Mouse (Mus musculus): Measurements from ENCODE around the gene Acsl1. TPM values are rescaled to one million over a fixed set of nuclear protein-coding genes. Genes with fewer than 3 reads are reported as not detected.

Gene Acsl1
- polyA plus RNA-seq, 1 experiment, result 12.7 TPM

DNA sequence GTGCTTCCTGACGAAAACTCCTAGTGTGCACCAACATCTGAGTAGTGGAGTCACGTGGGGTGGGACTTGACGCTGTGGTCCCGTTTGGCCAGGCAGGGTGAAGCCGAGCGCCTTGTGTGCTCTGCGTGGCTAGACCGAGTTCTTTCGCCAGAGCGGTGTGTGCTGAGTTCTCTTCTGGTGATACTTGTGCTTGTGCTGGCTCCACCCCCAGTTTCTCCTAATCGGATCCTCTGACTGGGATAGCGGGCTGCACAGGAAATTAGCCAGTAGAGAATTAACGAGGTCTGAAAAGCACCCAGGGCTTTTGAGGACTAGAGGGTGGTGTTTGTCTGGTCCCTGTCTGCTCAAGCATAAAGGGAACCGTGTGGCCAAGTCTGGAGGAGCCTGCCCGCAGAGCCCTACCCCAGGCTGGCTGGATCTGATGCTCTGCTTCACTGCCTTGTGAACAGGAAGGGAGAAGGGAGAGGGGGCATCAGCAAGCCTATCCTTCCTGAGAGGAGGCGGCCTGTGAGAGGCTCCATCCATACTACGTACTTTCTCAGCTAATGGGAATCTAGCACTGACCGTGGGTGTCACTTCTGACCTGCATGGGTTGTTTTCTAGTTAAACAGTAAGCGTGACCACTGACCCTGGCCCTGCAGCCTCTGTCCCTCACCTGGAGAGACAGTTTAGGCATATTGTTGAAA, 28.7 kb downstream of the Acsl1 start:
- TF ChIP-seq POLR2A (IDR thresholded peaks at IDR 0.05; ENCODE audit: low read depth, low read length), result no peak
- no peak for TF ChIP-seq CTCF (IDR thresholded peaks at IDR 0.05; ENCODE audit: borderline replicate concordance, insufficient read depth, low read length)
- no peaks in the 10 kb centered on the region for H3K4me1 ChIP-seq (ENCODE audit: control insufficient read depth, insufficient read depth, low read length)
- no peak overlapping the region for H3K27ac ChIP-seq (ENCODE audit: insufficient read depth, low read length)
- H3K4me3 ChIP-seq (ENCODE audit: insufficient read depth, low read length), result no peak overlapping the region

DNA sequence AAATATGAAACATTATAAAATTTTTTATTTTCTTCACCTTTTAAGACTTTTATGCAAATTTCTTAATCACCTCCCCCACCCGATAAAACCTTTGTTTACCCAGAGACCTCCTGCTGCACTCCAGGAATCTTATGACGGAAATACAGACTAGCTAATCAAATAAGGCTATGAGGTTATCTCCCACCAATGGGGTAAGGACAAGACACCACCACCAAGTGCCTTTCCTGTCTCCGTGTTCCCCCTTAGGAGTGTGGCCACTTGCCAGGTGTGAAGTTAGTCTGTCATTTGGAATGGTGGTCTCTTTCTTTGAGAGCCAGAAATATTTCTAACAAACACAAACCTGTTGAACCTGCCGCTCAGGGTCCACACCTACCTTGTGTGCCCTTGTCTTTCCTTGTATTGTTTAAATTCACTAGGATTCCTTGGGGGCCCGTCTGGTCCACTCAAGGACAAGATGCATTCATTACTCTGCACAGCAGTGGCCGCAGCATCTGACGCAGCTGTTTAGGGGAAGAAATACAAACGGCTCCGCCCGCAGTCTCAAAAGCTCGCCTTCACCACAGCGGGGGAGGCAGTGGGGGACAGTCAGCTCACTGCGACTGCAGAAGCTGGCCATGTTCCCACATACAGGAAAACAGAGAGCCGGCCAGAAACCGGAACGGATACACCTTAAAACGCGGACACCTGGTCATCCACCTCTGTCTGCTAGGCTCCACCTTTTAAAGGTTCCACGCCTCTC, 31.7 kb downstream of the Acsl1 start:
- no peaks in the 10 kb centered on the region for H3K4me1 ChIP-seq (ENCODE audit: control insufficient read depth, insufficient read depth, low read length)
- no peak overlapping the region for H3K4me3 ChIP-seq (ENCODE audit: insufficient read depth, low read length)
- H3K27ac ChIP-seq (ENCODE audit: insufficient read depth, low read length), result no peak overlapping the region
- TF ChIP-seq POLR2A (IDR thresholded peaks at IDR 0.05; ENCODE audit: low read depth, low read length) (no peak), CTCF (IDR thresholded peaks at IDR 0.05; ENCODE audit: borderline replicate concordance, insufficient read depth, low read length) (no peak)

DNA sequence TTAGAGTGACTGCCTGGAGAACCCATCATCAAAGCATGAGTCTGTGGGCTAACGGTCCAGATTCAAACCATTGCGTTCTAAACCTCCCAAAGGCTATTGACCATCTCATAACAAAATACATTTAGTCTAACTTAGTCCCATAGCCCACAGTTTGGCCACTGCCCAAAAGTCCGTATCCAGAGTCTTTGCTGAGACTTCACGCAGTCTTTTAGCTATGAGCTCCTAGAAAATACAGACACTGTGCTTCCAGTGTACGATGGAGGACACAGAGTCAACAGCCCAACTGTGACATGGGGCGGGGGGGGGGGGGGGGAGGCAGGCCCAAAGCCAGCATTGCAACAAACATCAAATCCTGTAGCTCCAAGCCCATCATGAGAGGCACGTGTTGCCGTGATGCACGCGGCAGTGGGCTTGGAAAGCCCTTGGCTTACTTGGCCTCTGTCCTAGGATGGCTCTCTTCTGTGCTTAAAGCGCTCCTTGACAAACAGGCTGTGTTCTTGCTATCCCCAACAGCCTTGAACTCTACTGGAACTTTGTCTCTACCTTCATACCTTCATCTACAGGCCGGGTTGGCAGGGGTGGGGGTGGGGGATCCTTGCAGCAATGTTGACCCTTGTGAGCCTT, 32.3 kb downstream of the Acsl1 start:
- TF ChIP-seq CTCF (IDR thresholded peaks at IDR 0.05; ENCODE audit: borderline replicate concordance, insufficient read depth, low read length), result no peak
- no peak overlapping the region for H3K27ac ChIP-seq (ENCODE audit: insufficient read depth, low read length)
- H3K4me3 ChIP-seq (ENCODE audit: insufficient read depth, low read length), result no peak overlapping the region
- H3K4me1 ChIP-seq (ENCODE audit: control insufficient read depth, insufficient read depth, low read length), result no peaks in the 10 kb centered on the region

DNA sequence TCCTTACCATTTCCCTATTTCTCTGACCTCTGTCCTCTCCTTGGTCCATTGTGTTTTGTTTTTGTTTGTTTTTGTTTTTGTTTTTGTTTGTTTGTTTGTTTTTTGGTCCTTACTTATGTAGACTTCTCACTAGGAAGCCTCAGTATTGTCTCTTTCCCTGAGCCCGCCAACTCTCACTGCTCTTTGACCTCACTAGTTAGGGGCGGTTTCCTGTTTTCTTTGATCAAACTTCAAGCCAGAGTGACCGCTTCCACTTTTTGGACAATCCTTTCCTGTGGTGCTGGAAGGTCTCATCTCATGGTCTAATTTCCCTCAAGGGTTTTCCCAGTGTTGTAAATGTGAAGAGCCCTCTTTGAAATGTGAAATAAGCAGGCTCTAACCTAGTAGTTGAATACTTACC, 33.4 kb downstream of the Acsl1 start:
- no peak for TF ChIP-seq CTCF (IDR thresholded peaks at IDR 0.05; ENCODE audit: borderline replicate concordance, insufficient read depth, low read length)
- TF ChIP-seq POLR2A (IDR thresholded peaks at IDR 0.05; ENCODE audit: low read depth, low read length), result no peak
- H3K4me1 ChIP-seq (ENCODE audit: control insufficient read depth, insufficient read depth, low read length), result no peaks in the 10 kb centered on the region
- no peak overlapping the region for H3K4me3 ChIP-seq (ENCODE audit: insufficient read depth, low read length)
- H3K27ac ChIP-seq (ENCODE audit: insufficient read depth, low read length), result no peak overlapping the region

DNA sequence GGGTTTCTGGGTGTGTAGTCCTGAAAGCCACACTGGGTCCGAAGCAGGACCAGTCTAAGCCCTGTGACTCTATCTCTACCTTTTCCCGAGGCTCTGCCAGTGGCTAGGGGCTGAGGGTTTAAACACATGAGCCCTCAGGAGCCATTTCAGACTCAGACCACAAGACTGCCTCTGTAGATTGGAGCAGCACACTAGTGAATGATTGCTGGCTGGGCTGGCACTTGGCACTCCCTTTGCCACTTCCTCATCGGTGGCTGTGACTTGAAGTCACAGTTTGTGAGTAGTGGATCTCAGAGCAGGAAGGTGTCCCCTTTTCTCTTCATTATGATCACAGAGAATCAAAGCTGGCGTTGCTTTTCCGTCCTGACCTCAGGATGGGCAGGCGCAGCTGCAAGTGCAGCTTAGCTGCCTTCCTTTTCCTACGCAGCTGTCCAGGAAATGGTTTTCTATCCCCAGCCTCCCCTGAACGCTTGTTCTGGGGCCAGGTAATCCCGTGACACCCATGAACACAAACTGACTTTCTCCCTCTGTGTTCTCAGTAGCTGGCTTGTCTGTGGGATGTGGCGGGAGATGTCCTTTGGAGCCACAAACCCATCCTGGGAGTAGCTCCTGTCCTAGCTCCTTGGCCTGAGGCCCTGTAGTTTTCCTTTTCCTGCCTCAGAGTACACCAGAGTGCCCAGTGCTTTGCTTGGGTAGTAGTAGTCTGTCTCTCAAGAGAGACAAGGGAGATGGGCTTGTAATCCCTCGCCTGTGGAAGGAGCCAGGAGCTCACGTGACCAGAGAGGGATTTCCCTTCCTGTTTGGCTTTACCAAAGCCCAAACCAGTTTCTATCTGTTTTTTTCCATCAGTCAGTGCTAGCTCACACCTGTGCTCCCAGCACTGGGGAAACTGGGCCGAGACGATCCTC, 37.9 kb downstream of the Acsl1 start:
- H3K27ac ChIP-seq (ENCODE audit: insufficient read depth, low read length), result no peak overlapping the region
- peaks cover 5% of the 10 kb centered on the region; the same call in 1 of the 2 replicates for H3K4me1 ChIP-seq (ENCODE audit: control insufficient read depth, insufficient read depth, low read length)
- TF ChIP-seq CTCF (IDR thresholded peaks at IDR 0.05; ENCODE audit: borderline replicate concordance, insufficient read depth, low read length) (no peak), POLR2A (IDR thresholded peaks at IDR 0.05; ENCODE audit: low read depth, low read length) (no peak)
- no peak overlapping the region for H3K4me3 ChIP-seq (ENCODE audit: insufficient read depth, low read length)

DNA sequence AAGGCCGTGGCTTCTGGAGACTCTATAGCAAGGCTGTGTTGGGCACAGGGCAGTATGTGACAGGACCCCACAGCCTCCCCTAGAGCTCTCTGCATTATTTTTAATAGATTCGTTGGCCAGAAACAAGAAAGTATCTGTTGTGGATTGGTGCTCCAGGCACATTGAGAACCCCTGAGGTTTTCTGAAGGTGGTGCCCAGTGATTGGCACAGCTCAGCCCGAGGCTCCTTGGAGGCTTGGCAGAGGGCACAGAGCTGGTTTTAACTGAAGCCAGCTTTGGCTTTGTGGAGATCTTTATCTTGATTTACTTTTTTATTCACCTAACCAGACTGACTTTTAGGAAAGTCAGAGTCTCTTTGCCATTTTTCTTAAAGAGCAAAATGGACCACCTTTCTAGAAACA, 38.6 kb downstream of the Acsl1 start:
- H3K27ac ChIP-seq (ENCODE audit: insufficient read depth, low read length), result no peak overlapping the region
- peaks cover 5% of the 10 kb centered on the region; the same call in 1 of the 2 replicates for H3K4me1 ChIP-seq (ENCODE audit: control insufficient read depth, insufficient read depth, low read length)

DNA sequence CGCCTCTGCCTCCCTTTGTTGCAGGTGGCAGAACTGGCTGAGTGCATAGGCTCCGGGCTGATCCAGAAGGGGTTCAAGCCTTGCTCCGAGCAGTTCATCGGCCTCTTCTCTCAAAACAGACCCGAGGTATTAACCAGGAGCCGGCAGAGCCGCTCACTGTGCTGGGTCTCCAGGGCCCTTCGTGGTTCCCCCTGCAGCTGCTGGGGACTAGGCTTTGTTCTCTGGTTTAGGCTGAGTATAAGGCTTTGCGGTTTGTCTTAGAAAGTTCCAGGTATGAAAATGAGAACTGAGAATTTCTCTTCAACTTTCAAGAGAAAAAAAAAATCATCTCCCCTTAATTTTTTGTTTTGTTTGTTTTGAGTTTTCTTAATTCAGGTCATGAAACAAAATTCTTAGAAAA, 40.5 kb downstream of the Acsl1 start:
- Histone ChIP-seq H3K4me3 (ENCODE audit: insufficient read depth, low read length) (no peak overlapping the region), H3K4me1 (ENCODE audit: control insufficient read depth, insufficient read depth, low read length) (peaks cover 5% of the 10 kb centered on the region; the same call in 1 of the 2 replicates)
- TF ChIP-seq POLR2A (IDR thresholded peaks at IDR 0.05; ENCODE audit: low read depth, low read length) (no peak), CTCF (IDR thresholded peaks at IDR 0.05; ENCODE audit: borderline replicate concordance, insufficient read depth, low read length) (no peak)

More for the DNA sequence above, 38.6 kb downstream of the Acsl1 start:
- TF ChIP-seq CTCF (IDR thresholded peaks at IDR 0.05; ENCODE audit: borderline replicate concordance, insufficient read depth, low read length), result no peak
- TF ChIP-seq POLR2A (IDR thresholded peaks at IDR 0.05; ENCODE audit: low read depth, low read length), result no peak
- H3K4me3 ChIP-seq (ENCODE audit: insufficient read depth, low read length), result no peak overlapping the region

DNA sequence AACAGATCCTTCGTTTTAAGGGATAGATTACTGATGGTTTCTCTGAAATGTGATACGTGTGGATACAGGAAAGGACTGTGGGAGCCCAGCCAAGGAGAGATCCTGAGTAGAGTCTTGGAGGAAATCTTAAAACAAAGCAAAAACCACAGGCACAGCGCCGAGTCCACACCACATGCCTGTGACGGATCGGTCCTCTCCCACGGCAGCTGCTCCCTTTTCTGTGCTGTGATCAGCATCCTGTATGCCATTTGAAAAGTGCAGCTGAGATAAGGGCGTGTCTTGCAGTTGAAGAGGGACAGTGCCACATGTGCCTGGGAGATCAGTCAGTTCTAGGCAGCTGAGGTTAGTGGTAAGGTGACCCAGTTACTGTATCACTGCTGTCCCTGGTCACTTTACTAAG, 41.7 kb downstream of the Acsl1 start:
- Histone ChIP-seq H3K27ac (ENCODE audit: insufficient read depth, low read length) (no peak overlapping the region), H3K4me1 (ENCODE audit: control insufficient read depth, insufficient read depth, low read length) (peaks cover 5% of the 10 kb centered on the region; the same call in 1 of the 2 replicates), H3K4me3 (ENCODE audit: insufficient read depth, low read length) (no peak overlapping the region)
- no peak for TF ChIP-seq CTCF (IDR thresholded peaks at IDR 0.05; ENCODE audit: borderline replicate concordance, insufficient read depth, low read length)
- TF ChIP-seq POLR2A (IDR thresholded peaks at IDR 0.05; ENCODE audit: low read depth, low read length), result no peak

More for the DNA sequence above, 40.5 kb downstream of the Acsl1 start:
- no peak overlapping the region for H3K27ac ChIP-seq (ENCODE audit: insufficient read depth, low read length)

DNA sequence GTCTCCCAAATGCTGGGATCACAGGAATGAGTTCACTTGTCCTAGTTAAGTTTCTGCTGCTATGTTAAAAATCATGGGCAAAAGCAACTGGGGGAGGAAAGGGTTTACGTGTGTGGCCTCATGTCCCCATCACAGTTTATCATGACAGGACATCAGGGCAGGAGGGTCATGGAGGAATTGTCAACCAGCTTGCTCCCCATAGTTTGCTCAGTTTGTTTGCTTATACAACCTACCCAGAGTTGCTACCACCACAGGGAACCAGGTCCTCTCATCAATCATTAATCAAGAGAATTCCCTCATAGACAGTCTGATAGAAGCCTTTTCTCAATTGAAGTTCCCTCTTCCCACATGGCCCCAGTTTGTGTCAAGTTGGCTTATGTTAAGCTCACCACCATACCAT, 43.2 kb downstream of the Acsl1 start:
- Histone ChIP-seq H3K27ac (ENCODE audit: insufficient read depth, low read length) (no peak overlapping the region), H3K4me3 (ENCODE audit: insufficient read depth, low read length) (no peak overlapping the region), H3K4me1 (ENCODE audit: control insufficient read depth, insufficient read depth, low read length) (peaks cover 5% of the 10 kb centered on the region; the same call in 1 of the 2 replicates)
- TF ChIP-seq CTCF (IDR thresholded peaks at IDR 0.05; ENCODE audit: borderline replicate concordance, insufficient read depth, low read length), result no peak
- TF ChIP-seq POLR2A (IDR thresholded peaks at IDR 0.05; ENCODE audit: low read depth, low read length), result no peak
